Mouse (Mus musculus) NIH3T3 (cell line): ENCODE measurements around the gene Ddx19b.
"Not testable (repeated sequence)": the region's sequence is repeated elsewhere in the genome, so short reads cannot be mapped to it uniquely, and the experiment has no call there.

Source experiments
- DNase-seq: peaks from one replicate; pipeline ENCODE4 v3.0.0-alpha.2; 2012; ENCODE audit warnings: low read depth

Gene Ddx19b

GRCm38 (mm10) chr8:111033482-111034215, 2.1 kb upstream of the Ddx19b start:
- peak; percentile 100 for DNase-seq

- no peak for DNase-seq
These were observed 1.4 kb upstream of the Ddx19b start, which contains the start of gene Aars for GRCm38 (mm10) chr8:111032916-111033315. Gene Aars, plus strand, starts transcription at chr8:111033144.

DNA sequence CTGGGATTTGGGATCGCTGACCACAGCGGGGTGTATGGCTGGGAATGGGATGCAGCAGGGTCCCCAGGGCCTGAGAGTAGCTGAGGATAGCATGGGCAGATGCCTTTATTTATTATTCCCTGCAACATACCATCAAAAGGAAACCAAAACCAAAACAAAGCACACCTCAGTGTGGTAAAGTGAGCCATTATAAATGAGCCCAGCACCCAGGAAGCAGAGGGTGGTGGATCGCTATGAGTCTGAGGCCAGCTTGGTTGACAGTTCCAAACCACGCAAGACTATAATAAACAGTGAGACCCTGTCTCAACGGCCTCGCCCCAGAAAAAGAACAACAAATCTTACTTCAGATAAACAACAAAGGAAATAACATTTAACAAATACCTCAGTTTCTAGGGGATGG, 1.5 kb downstream of the Ddx19b start:
- DNase-seq = no peak

DNA sequence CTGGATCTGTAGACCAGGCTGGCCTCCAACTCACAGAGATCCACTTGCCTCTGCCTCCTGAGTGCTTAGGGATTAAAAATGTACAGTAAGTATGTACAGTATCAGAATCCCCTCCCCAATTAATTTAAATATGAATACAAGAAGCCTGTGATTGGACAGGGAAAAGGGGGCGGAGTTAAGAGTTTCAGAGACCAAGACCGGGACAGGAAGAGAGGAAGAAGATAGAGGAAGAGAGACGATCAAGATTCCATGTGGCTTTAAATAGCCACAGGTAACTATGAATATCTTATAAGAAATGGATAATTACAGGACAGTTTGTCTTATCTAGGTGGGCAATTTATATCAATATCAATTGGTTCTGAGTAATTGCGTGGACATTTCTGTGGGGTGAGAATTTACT, 2.0 kb downstream of the Ddx19b start:
- no peak for DNase-seq

DNA sequence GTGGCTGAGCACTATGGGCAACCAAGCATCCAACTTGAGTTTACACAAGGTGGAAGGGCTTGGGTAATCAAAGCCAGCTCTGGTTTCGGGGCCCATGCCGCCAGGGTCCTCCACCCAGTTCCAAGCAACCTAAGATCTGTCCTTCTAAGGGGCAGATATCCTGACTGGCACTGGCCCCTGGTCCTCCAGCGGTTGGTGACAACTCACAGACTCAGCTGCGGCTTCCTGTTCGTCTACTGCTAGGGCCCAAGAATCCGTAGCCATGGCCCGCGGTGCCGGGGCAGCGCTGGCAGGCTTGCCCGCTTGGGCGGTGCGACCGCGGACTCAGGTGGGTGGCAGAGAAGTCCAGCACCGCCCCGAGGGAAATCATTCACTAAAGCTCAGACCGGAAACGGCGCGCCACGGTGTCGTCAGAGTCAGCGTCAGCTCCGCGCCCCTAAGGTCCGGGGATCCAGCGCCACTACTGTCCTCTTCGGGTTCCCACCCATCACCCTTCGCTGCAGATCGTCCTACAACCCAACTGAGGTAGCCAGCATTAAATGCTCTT, 4.1 kb downstream of the Ddx19b start:
- DNase-seq = peak; percentile 80

GRCm38 (mm10) chr8:111026609-111027008, 4.9 kb downstream of the Ddx19b start:
- DNase-seq = not testable (repeated sequence)

DNA sequence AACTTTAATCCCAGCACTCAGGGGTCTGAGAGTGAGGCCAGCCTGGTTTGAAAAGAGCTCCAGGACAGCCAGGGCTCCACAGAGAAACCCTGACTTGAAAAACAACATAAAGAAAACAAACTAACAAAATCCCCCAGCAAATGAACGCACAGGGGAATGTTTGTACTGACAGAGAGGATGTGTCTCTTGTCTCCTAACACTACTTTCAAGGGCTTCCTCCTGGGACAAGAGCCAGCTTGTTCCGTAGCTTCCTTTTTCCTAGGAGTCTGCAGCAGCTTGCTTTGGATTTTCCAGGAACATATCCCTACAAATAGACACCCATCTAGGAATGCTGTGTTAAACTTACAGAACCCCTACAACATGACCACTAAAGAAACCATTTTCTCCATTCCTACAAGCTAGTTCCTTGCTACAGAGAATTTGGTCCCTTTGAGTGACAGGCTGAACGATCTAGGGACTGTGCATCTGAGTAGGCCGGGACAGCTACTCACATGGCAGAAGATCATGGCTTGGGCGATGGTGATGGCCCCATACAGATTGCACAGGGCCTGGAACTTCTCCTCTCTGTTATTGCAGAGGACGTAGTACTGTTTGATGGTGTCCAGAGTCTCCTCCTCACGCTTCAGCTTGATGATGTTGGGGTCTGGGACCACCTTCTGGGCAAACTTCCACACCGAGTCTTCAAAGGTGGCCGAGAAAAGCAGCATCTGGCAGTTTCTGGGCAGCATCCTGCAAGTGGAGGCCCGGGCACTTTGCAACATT, 21.1 kb downstream of the Ddx19b start:
- DNase-seq = not testable (repeated sequence)

GRCm38 (mm10) chr8:110997547-110998531, 33.7 kb downstream of the Ddx19b start, which contains the start of gene Ddx19a:
Gene Ddx19a, minus strand, starts transcription at chr8:110997800.
- DNase-seq = peak; percentile 94

GRCm38 (mm10) chr8:110996641-110997430, 34.7 kb downstream of the Ddx19b start:
- no peak for DNase-seq

DNA sequence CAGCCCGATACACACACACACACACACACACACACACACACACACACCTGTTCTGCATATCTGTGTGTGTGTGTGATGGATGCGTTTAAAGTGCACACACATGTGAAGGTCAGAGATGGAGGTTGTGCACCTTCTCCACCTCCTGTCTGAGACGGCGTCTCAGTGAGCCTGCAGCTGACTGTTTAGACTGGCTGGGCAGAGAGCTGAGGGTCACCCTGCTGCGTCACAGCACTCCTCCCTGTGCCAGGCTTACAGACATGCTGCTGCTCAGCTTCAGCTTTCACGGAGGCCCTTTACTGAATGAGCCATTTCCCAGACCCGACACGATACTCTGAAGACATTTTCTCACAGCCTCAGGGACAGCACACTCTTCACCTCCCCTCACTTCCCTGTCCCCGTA, 41.5 kb downstream of the Ddx19b start:
- DNase-seq = no peak

DNA sequence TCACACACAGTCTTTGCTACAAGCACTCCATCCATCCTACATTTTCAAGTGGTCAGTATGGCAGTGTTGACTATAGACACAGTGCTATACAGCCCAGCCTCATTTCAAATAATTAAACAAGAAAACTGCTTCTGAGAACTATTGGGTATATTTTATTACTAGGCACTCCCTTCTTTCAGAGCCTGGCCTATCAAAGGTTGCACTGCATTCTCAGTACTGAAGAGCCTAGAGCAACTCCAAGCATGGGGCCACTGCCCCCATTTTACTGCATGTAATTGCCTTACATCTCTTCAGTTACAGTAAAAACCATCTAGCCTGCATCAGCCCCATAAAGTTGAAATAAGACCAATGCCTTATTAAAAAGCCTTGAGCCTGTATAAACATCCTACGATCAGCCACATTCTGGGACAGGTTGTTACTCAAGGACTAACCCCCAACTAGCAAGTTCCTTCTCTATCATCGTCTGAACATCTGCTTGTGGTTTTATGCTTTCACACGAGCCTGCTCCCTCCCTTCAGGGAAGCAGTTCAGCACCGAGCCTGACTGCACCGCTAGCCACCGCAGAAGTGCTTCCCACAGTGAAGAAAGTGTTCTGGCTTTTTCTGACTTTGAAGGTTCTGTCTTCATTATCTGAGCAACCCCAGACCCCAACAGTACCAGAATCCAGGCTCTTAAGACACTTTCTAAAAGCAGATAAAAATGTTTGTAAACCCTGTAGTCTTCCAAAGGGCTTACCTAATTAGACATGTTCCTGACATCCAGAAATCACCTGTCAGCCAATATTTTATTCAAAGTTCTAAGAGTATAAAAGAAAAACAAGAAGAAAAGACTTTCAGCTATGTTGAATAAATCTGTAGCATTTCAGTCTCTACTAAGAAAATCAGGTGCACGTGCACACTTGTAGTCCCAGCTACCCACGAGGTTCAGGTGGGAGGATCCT, 43.5 kb downstream of the Ddx19b start:
- no peak for DNase-seq

- DNase-seq = no peak
These were observed 50.2 kb downstream of the Ddx19b start for GRCm38 (mm10) chr8:110981304-110981703.

DNA sequence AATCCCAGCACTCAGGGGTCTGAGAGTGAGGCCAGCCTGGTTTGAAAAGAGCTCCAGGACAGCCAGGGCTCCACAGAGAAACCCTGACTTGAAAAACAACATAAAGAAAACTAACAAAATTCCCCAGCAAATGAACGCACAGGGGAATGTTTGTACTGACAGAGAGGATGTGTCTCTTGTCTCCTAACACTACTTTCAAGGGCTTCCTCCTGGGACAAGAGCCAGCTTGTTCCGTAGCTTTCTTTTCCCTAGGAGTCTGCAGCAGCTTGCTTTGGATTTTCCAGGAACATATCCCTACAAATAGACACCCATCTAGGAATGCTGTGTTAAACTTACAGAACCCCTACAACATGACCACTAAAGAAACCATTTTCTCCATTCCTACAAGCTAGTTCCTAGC, 53.6 kb downstream of the Ddx19b start:
- DNase-seq = not testable (repeated sequence)

- not testable (repeated sequence) for DNase-seq
These were observed 55.0 kb downstream of the Ddx19b start for GRCm38 (mm10) chr8:110976532-110976931.

DNA sequence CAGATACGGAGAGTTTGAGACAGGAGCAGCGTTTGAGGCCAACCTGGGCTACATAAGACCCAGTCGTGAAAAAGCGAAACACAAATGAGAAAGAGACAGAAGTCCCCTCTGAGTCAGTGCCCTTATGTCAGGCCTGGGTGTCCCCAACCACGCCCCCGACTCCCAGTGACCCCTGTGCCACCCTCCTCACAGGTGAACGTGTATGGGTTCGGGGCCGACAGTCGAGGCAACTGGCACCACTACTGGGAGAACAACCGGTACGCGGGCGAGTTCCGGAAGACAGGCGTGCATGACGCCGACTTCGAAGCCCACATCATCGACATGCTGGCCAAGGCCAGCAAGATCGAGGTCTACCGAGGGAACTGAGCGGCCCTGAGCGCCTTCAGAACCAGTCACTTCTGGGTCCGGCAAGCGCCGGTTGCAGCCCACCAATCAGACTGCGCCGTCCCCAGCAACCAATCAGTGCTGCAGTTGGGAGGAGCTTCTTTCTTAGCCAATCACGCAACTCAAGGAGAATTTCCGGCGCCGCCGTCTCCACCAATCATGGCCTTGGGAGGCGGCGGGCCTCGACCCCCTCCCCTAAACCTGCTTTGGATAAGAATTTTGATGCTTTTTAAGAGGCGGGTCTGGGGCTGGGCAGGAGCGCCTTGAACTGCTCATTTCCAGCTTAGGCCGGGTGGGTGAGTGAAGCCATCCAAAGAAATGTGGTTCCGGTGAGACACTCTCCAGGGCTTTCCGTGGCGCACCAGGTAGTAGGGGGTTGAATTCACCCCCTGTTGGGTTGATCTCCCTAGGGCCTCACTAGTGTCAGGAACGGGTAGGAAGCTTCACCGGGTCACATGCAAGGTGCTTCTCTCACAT, 61.4 kb downstream of the Ddx19b start:
- no peak for DNase-seq

DNA sequence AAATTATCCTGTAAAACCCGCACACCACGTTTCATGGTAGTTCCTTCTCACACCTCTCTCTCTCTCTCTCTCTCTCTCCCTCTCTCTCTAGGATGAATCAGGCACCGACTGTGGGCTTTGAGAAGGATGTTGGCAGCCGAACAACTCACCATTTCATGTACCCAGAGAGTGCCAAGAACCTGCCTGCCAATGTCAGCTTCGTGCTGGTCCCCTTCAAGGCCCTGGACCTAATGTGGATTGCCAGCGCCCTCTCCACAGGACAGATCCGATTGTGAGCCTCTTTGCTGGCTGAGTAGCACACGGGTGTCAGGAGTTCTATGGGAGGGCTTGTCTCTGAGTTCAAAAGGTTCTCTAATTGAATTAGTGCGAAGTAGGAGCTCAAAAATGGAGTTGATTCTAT, 64.2 kb downstream of the Ddx19b start:
- no peak for DNase-seq

- no peak for DNase-seq
These were observed 65.0 kb downstream of the Ddx19b start for GRCm38 (mm10) chr8:110966586-110966985.

- DNase-seq = peak; percentile 90
These were observed 66.0 kb downstream of the Ddx19b start for GRCm38 (mm10) chr8:110965594-110965993.

- DNase-seq = no peak
These were observed 66.9 kb downstream of the Ddx19b start for GRCm38 (mm10) chr8:110964666-110965065.
